Mouse (Mus musculus) liver, postnatal 0 days (tissue): ENCODE measurements around the gene Olfr1375.

Experiments
- CTCF ChIP-seq: sonication (generic); IDR thresholded peaks from 2 replicates; pipeline ENCODE4 v1.5.1; 2016; ENCODE audit warnings: antibody characterized with exemption, low read depth
- EP300 ChIP-seq: IDR thresholded peaks from 2 replicates; pipeline ENCODE4 v1.6.1; 2016; ENCODE audit warnings: antibody characterized with exemption, low read depth, mild to moderate bottlenecking

DNA sequence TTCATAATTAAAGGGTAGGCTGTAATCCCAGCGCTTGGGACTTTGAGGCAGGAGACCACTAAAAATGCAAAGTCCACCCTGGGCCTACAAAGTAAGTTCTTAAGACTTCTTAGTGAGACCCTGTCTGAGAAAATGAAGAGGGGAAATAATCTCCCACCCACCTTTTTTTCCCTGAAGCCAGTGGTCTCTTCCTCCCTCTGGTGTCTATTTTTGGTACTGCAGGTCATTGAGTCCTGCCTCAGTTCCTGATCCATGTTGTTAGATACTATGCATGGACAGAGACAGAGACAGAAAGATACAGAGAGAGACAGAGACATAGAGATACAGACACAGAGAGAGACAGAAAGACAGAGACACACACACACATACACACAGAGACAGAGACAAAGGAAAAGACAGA, 15.1 kb upstream of the Olfr1375 start:
- TF ChIP-seq EP300 (no peak), CTCF (peak; percentile 84)
